Mouse (Mus musculus): ENCODE data around the gene Bmper. TPM values are rescaled to one million over a fixed set of nuclear protein-coding genes. Genes with fewer than 3 reads are reported as not detected.

Gene Bmper
- polyA plus RNA-seq, 1 experiment from 2014 or later = 0.38 TPM

- Histone ChIP-seq H3K9me3 (replicated peaks) (no peaks in the 10 kb centered on the region), H3K27me3 (no peaks in the 10 kb centered on the region), H3K4me3 (replicated peaks) (no peak overlapping the region), H3K27ac (replicated peaks) (no peak overlapping the region), H3K4me1 (replicated peaks) (no peaks in the 10 kb centered on the region), H3K36me3 (replicated peaks) (no peaks in the 10 kb centered on the region), H3K9ac (no peak overlapping the region), H3K4me2 (no peak overlapping the region)
- 71% methylated on average over 5 of the region's 5 CpGs for WGBS (ENCODE audit: insufficient replicate concordance)
- ATAC-seq (ENCODE audit: insufficient read depth) = no peak
These were observed 265.4 kb downstream of the Bmper start for GRCm38 (mm10) chr9:23488265-23488664.

GRCm38 (mm10) chr9:23495400-23495799 lies 272.5 kb downstream of the Bmper start:
- H3K4me3 ChIP-seq (replicated peaks) = no peak overlapping the region
- no peaks in the 10 kb centered on the region for H3K36me3 ChIP-seq (replicated peaks)
- H3K27me3 ChIP-seq = no peaks in the 10 kb centered on the region
- H3K9ac ChIP-seq = no peak overlapping the region
- H3K9me3 ChIP-seq (replicated peaks) = no peaks in the 10 kb centered on the region
- no peaks in the 10 kb centered on the region for H3K4me1 ChIP-seq (replicated peaks)
- 69% methylated on average over 4 of the region's 4 CpGs for WGBS (ENCODE audit: insufficient replicate concordance)
- H3K4me2 ChIP-seq = no peak overlapping the region
- ATAC-seq (ENCODE audit: insufficient read depth) = no peak
- H3K27ac ChIP-seq (replicated peaks) = no peak overlapping the region

DNA sequence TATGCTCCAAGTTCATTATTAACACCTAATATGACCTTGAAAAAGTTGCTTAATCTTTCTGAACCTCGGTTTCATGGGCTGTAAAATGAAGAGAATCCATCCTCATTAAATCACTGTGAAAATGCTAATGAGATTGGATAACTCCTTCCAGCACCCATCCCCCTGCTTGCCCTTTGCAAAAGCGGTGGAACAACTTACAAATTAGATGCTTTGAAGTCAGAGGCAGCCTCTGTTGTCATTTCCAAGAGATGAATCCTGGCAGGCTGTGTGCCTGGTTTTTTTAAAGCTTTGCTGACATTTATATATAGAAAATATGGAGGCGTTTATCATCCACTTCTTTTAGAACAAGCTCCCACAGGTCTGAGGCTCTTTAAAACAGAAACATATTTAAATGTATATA lies 274.8 kb downstream of the Bmper start:
- Histone ChIP-seq H3K27me3 (no peaks in the 10 kb centered on the region), H3K27ac (replicated peaks) (no peak overlapping the region), H3K9me3 (replicated peaks) (no peaks in the 10 kb centered on the region), H3K4me3 (replicated peaks) (no peak overlapping the region), H3K4me1 (replicated peaks) (no peaks in the 10 kb centered on the region), H3K4me2 (no peak overlapping the region), H3K36me3 (replicated peaks) (no peaks in the 10 kb centered on the region), H3K9ac (no peak overlapping the region)
- WGBS (ENCODE audit: insufficient replicate concordance) = 28% methylated on average over 3 of the region's 3 CpGs
- ATAC-seq (ENCODE audit: insufficient read depth) = no peak

DNA sequence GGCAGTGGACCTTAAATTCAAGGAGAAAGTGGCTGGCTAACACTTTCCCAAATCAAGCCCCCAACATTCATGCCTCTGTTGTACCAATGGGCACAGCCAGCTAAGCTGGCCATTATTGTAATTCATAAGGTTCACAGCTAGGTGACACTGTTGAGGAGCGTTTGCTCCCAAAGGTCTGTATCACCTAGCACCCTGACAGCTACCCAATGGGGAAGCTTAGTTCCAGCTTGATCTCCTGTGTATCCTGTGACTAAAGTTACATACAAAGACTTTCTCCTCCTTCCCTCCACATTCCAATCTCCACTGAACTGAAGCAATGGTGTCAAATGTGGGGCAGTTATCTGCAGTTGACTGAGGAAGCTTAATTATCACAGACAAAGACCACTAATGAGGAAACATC lies 311.0 kb downstream of the Bmper start:
- no peak for ATAC-seq (ENCODE audit: insufficient read depth)
- Histone ChIP-seq H3K4me3 (replicated peaks) (no peak overlapping the region), H3K27ac (replicated peaks) (no peak overlapping the region), H3K27me3 (no peaks in the 10 kb centered on the region), H3K4me1 (replicated peaks) (no peaks in the 10 kb centered on the region), H3K4me2 (no peak overlapping the region), H3K9me3 (replicated peaks) (no peaks in the 10 kb centered on the region), H3K36me3 (replicated peaks) (no peaks in the 10 kb centered on the region), H3K9ac (no peak overlapping the region)
- WGBS (ENCODE audit: insufficient replicate concordance) = 35% methylated on average over 1 of the region's 1 CpGs

Measured in liver, embryonic 15.5 days (tissue).